Mouse (Mus musculus) MEL (cell line): Measurements from ENCODE around the gene Lypd6b.

Experiments
- CHD2 ChIP-seq: IDR thresholded peaks from 2 replicates; pipeline ENCODE4 v1.6.1; 2011; ENCODE audit warnings: low read length, improper control_type of control experiment
- CTCF ChIP-seq, 3 experiments: IDR thresholded peaks in 2 of 3; conservative IDR thresholded peaks in 1 of 3; 2 replicates each; pipeline ENCODE4 v1.5.1; 2011 to 2012; ENCODE audit warnings: low read length in 3 of 3, low read depth in 2 of 3, mild to moderate bottlenecking in 2 of 3, improper control_type of control experiment in 1 of 3, inconsistent platforms in 1 of 3, mixed read lengths in 1 of 3, moderate library complexity in 1 of 3; ENCODE audit not compliant: control insufficient read depth in 1 of 3, insufficient read depth in 1 of 3, poor library complexity in 1 of 3, severe bottlenecking in 1 of 3
- E2F4 ChIP-seq: IDR thresholded peaks from 2 replicates; pipeline ENCODE4 v1.6.1; 2011; ENCODE audit warnings: low read depth, low read length, improper control_type of control experiment, borderline replicate concordance
- EP300 ChIP-seq, 2 experiments: IDR thresholded peaks; 2 replicates each; pipeline ENCODE4 v1.6.1; 2011; ENCODE audit warnings: improper control_type of control experiment in 2 of 2, low read length in 2 of 2, low read depth in 1 of 2, mild to moderate bottlenecking in 1 of 2
- ETS1 ChIP-seq: IDR thresholded peaks from 2 replicates; pipeline ENCODE4 v1.6.1; 2012; ENCODE audit warnings: low read depth, mild to moderate bottlenecking, inconsistent platforms, low read length, improper control_type of control experiment, moderate library complexity
- GABPA ChIP-seq: IDR thresholded peaks from 2 replicates; pipeline ENCODE4 v1.6.1; 2012; ENCODE audit warnings: low read depth, mild to moderate bottlenecking, inconsistent platforms, low read length, improper control_type of control experiment, moderate library complexity
- GATA1 ChIP-seq: IDR thresholded peaks from 2 replicates; pipeline ENCODE4 v1.6.1; 2011; ENCODE audit warnings: low read depth, low read length, improper control_type of control experiment
- MXI1 ChIP-seq: IDR thresholded peaks from 2 replicates; pipeline ENCODE4 v1.6.1; 2011; ENCODE audit warnings: mild to moderate bottlenecking, low read depth, low read length, improper control_type of control experiment
- POLR2A ChIP-seq, 2 experiments: IDR thresholded peaks; 2 replicates each; pipeline ENCODE4 v1.6.1; 2011 to 2012; ENCODE audit warnings: low read length in 2 of 2, mild to moderate bottlenecking in 2 of 2, control low read depth in 1 of 2, improper control_type of control experiment in 1 of 2, low read depth in 1 of 2, moderate library complexity in 1 of 2; ENCODE audit not compliant: control insufficient read depth in 1 of 2, insufficient read depth in 1 of 2, poor library complexity in 1 of 2
- RAD21 ChIP-seq: IDR thresholded peaks from 2 replicates; pipeline ENCODE4 v1.6.1; 2011; ENCODE audit warnings: mild to moderate bottlenecking, low read depth, low read length, improper control_type of control experiment
- USF2 ChIP-seq, 2 experiments: IDR thresholded peaks; 2 replicates each; pipeline ENCODE4 v1.6.1; 2011 to 2012; ENCODE audit warnings: improper control_type of control experiment in 2 of 2, low read length in 2 of 2, borderline replicate concordance in 1 of 2, inconsistent platforms in 1 of 2, low read depth in 1 of 2, mild to moderate bottlenecking in 1 of 2; ENCODE audit not compliant: insufficient read depth in 1 of 2

DNA sequence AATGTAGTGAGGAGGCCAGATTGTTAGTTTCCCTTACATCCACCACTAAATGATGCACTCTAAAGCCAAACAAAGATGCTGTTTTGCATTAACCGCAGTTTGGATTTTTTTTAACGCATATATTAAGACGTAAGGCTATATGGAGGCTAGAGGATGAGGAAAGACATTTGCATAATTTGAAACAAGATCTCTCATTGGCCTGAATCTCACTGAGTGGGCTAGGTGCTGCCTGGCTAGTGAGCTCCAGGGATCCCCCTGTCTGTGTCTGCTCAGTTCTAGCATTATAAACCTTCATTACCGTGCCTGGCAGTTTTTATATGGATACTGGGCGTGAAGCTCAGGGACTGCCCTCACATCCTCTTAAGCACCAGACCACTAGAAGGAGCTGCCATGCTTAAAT lies 138.7 kb downstream of the Lypd6b start:
- TF ChIP-seq EP300 (IDR thresholded peaks at IDR 0.05; ENCODE audit: low read depth in 1 of 2, low read length in 2 of 2) (no peak), ETS1 (no peak), RAD21 (no peak), CTCF (IDR thresholded peaks at IDR 0.05 in 2 of 3, conservative IDR thresholded peaks at IDR 0.05 in 1 of 3; ENCODE audit: control insufficient read depth in 1 of 3, insufficient read depth in 1 of 3, low read depth in 2 of 3, low read length in 3 of 3, poor library complexity in 1 of 3, severe bottlenecking in 1 of 3) (no peak), GATA1 (no peak), E2F4 (no peak), CHD2 (no peak), POLR2A (IDR thresholded peaks at IDR 0.05; ENCODE audit: control insufficient read depth in 1 of 2, insufficient read depth in 1 of 2, low read depth in 1 of 2, low read length in 2 of 2, poor library complexity in 1 of 2) (no peak), MXI1 (no peak), USF2 (IDR thresholded peaks at IDR 0.05; ENCODE audit: borderline replicate concordance in 1 of 2, insufficient read depth in 1 of 2, low read depth in 1 of 2, low read length in 2 of 2) (no peak), GABPA (no peak)
